Mouse (Mus musculus): ENCODE data around the gene Myod1.

The Myod1 gene

DNA sequence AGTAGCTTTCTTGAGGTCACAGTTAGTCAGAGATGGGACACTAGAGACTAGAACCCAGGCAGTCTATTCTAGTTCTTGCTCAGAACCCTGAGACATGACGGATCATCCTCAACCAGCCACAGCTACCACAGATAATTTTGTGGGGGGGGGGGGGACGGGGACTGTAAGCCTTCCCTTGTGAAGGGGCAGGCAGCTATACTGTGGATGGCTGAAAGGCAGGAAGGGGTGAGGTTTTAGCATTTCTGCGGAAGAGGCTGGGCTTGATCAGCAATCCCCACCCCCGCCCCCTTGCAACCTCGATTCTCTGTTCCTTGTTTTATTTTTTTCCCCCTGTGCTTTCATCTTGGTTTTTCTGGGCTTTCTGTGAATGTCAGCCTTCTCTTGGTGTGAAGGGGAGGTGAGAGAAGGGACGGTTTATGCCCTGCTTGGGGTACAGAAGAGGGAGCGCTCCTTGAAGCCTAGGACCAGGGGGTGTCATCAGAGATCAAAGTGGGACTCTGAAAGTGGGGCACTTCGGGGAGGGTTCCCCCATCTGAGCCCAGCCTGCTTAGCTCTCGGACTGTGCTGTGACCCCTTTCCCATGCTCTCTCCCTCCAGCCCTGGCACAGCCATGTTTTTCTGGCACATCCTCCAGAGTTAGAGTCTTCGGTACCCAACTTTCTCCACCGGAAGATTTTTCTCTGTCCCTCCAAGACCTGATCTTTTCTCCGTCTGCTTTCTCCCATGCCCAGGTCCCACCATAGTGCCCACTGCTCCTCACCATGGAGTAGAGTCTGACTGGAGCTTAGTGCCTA, 17.6 kb downstream of the Myod1 start:
- no peak for DNase-seq

DNA sequence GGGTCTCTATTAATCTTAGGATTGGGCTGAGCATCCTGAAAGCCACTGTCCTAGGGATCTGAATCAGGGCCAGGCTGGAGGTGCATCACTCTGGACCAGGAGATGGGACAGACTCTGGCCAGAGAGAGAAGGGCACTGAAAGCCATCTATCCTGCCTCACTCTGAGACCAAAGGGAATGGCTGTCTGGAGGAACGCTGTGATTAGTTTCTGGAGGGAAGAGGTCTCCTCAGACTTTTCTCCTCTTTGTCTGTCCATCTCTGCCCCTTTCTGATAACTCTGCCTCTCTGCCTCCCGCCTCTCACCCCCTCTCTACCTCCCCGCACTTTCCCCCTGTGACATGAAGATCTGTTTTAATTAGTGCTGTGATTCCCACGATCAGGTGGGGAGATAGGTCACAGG, 18.7 kb downstream of the Myod1 start:
- no peak for DNase-seq

DNA sequence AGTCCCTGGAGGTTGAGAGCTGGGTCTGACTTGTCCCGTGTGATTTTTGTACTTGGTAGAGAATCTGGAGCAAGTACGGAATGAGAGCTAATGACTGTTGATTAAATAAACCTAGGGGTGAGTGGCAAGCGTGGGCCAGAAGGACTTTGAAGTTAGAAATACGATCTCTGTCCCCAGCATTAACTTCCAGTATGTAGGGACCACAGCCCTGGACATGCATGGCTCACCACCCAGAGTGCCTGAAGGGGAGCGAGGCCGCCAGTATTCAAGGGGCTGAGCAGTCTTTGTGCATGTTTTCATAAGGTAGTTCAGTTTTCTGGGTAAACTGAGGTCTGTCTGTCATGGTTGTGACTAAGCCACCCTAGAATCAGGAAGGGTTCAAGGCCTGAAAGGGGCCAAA, 19.3 kb downstream of the Myod1 start:
- DNase-seq, result no peak

DNA sequence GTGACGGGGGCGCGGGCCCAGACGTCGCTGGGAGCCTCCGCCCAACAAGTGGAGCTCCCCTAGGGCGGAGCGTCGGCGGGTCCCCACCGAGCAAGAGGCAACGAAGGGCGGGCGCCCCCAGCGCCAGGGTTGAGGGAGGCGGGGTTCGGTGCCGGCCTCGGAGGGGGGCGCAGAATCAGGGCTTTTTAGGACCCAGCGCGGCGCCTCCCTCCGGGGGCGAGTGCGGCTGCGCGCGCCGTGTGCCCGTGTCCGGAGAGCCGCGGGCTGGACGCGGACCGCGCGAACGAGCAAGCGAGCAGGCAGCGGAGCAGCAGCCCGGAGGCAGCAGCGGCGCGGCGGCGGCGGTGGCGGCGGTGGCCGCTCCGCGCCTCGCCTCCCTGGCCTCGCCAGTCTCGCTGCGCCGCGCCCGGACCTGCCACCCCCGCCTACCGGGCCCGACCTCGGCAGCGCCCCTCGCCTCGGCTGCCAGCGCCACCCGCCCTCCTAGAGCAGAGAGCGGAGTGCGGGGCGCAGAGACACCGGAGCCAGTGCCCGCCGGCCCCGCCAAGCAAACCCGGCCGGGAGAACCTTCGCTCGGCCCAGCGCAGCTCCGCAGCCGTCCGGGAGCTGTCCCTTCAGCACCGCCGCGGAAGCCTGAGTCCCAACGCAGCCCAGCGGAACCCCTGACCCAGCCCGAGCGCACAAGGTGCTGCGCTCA, 20.1 kb downstream of the Myod1 start, which contains the start of gene Kcnc1:
Kcnc1 (plus strand) TSS at position 267 of the 697 bp plus-strand sequence.
- peak; percentile 78 for DNase-seq

DNA sequence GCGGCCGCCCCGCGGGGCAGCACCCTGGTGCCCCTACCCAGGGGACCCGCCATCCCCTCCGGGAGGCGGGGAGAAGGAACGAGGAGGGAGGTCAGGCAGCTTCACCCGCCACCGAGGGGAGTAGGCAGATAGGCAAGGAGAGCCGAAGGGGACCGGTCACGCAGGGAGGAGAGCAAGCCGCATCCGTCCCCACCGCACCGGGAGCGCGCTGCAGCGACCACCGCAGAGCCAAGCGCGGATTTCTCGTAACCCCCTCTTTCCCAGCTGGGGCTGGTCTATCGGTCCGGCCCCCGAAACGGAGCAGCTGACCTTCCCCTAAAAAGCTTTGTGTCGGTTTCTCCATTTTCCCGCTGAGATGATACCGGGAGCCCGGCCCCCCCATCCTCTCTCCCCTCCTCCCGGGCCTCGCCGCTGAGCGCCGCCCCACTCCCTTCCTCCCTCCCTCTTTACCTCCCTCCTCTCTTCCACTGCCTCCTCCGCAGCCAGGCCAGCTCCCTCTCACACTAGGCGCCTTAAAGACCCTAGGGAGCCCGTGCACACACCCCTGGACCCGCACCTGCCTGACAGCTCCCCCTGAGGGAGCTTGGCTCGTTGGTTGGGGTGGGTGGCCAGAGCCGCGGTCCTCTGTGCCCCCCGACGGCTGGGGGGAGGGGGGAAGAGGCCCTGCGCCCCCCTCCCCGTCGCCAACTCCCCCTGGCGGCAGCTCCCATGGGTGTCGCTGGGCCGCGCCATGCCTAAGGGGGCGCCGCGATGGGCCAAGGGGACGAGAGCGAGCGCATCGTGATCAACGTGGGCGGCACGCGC, 20.9 kb downstream of the Myod1 start:
- no peak for DNase-seq

DNA sequence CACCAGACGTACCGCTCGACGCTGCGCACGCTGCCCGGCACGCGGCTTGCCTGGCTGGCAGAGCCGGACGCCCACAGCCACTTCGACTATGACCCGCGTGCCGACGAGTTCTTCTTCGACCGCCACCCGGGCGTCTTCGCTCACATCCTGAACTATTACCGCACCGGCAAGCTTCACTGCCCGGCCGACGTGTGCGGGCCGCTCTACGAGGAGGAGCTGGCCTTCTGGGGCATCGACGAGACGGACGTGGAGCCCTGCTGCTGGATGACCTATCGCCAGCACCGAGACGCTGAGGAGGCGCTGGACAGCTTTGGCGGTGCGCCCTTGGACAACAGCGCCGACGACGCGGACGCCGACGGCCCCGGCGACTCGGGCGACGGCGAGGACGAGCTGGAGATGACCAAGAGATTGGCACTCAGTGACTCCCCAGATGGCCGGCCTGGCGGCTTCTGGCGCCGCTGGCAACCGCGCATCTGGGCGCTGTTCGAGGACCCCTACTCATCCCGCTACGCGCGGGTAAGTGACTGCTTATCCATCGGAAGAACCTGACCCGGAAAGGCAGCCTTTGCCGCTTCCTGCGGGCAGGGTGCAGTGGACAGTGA, 21.6 kb downstream of the Myod1 start:
- DNase-seq, result no peak

DNA sequence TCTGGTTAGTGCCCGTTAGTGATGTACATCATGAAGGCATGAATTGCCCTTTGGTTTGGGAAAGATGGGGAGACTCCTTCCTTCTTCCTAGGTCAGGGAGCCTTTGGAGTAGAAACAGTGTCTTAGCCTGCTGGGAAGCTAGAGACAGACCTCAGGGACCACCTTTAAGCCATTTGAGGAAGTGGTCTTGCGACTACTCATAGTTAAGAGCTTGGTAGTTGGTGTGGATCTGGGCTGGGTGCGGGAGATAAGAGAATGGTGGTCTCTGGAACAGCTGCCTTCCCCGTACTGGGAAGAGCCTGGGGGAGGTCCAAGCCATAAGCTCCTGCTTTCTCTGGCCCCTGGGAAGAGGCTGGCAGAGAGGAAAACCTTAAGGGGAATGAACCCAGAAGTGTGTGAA, 22.3 kb downstream of the Myod1 start:
- no peak for DNase-seq

DNA sequence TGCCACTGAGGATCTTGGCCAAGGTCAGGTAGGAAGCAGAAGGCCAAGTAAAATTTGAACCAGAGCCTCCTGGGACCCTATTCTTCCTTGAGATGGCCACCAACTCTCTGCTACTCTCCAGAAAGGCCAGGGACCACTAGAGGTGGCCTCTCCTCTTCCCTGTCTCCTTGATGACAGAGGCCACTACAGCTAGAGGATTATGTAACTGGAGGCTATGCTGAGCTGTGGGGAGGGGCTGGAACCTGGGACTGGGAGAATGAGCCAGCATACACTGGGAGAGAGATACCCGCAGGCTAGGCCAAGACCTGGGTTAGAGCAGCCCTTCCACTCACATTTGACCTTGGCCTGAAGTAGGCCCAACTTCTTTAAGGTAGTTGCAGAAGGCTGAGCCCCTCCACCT, 23.4 kb downstream of the Myod1 start:
- no peak for DNase-seq

DNA sequence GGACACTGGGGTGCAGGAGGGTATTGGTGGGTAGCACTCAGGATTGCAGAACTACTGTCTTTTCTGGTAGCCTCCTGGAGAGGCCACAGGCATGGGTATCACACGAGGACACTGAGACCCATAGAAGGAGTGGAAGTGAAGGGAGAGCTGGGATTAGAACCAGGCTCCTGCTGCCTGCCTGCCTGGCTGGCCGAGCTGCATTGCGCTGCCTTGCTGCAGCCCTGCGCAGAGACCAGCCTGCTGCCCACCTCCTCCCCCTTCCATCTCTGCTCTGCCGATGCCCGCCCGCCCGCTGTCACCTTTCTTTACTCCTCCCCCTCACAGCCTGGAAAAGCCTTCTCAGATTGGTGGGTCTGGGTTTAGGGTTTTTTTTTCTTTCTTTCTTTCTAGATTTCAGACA, 24.1 kb downstream of the Myod1 start:
- no peak for DNase-seq

DNA sequence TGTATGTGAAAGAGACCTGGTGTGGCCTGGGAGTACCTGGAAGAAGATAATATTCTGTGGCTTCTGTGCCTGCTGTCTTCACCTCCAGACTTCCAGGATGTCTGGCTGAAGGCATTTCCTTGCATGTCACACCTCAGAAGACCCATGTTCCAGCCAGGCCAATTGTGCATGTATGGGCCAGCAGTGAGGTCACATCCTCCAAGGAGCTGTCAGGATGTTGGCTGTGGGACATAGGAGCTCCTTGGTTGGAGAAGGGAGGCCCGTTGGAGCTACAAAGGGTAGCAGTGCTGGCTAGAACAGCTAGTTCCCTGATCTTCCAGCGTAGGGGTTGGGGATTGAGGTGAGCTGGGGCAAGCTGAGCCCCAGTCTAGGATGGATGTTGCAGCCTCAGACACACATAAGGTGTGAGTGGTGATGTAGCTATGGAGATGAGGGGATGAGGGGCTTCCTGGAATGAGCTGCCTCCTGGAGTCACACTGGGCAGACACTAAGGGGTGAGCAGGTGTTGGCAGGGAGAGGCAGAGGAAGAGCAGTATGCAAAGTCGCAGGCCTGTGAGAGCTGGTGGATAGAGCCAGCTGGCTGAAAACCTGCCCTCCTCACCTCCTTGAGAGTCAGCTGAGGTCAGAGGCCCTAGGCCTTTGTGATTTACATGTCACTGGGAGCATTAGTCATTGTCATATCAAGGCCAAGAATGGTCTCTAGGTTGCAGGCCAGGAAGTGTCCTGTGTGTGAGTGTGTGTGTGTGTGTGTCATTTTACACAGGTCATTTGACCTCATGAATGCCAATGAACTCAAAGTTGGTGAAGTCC, 25.3 kb downstream of the Myod1 start:
- no peak for DNase-seq

DNA sequence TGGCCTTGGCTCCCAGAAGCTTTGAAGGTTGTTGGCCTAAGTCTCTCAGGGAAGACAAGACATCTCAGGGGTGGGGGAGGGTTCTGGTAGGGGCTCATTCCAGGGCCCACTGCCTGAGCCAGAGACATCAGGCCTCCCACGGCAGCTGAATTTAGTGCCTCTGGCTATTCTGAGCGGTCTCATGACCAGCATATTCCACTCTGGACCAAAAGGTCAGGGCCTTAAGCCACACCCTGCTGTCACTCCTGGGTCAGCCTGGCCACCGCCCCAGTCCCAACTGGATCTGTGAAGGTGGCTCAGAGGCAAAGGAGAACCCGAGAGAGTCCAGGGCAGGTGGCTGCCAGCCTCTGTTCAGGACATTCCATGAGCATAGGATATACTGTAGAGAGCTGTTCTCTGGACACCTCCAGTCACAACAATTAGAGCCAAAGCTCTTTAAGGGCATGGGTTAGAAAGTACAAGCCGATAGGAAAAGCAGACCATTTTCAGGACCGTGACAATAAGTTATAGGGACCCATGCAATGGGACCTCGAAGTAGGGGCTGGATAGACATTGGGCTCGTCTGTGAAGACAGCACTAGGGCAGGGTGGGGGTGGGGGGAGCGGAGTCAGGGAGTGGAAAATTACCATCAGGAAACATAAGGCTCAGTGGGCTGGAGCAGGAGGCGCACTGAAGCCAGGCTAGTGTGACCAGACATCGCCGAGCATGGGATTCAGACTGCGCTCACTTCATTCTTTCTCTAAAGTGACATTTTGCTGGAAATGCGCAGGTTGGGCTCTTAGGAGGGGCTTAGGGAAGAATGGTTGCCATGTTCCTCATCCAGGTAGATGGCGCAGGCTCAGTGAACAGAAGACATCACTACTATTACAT, 27.6 kb downstream of the Myod1 start:
- no peak for DNase-seq

DNA sequence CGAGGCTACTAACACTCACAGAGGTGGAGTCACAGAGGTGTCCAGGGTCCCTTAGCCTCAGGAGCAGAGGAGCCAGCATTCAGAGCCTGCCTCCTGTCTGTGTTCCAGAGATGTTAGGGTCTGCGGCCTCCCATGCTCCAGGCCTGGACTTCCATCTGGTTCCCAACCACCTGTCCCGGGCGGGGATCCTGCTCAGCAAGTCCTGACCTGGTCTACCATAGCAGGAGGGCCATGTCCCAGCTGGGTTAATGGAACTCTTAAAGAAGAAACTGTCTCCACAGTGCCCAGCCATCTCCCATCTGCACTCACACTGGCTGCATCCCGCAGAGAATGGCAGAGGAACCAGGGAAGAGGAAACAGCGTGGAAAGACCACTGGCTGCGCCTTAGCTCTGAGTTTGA, 28.5 kb downstream of the Myod1 start:
- no peak for DNase-seq

DNA sequence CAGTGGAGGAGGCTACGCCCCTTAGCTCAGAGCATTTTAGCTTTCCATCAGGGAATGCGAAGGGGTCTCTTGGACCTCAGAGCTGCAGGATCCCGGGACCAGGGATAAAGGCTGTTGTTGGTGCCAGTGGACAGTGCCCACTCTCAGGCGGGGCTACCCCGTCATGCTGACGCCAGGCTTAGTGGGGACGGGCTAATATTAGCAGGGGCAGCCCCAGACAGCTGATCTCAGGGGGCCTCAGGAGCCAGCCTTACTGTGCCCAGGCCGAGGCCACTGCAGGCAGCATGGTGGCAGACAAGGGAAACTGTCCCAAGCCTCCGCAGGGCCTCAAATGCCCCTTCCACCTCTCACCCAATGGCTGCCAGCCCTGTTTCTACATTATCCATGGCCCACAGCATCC, 32.3 kb downstream of the Myod1 start:
- DNase-seq, result no peak

DNA sequence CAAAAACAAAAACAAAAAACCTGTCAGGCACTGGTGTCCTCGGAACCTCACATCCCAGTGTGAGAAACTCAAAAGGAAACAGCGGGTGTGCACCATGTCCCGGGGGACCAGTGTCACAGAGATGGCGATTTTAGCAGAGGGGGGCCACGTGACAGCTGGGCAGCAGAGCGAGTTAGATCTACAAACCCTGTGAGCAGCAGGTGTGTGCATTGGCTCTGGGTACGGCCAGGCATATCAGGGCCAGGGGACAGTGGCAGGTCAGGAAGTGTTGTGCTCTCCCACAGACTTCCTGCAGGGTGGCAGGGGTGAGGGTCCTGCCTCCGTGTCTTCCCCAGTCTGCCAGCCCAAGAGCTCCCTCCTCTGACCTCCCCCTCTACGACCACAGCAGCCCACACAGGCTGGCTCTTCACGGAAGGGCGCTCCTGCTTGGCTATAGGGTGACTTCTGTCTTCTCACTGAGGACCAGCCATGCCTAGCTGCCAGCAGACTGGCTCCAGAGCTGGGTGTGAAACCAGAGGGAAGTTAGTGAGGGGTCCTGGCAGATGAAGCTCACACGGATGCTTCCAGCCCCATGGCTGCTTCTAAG, 33.0 kb downstream of the Myod1 start:
- DNase-seq, result no peak

DNA sequence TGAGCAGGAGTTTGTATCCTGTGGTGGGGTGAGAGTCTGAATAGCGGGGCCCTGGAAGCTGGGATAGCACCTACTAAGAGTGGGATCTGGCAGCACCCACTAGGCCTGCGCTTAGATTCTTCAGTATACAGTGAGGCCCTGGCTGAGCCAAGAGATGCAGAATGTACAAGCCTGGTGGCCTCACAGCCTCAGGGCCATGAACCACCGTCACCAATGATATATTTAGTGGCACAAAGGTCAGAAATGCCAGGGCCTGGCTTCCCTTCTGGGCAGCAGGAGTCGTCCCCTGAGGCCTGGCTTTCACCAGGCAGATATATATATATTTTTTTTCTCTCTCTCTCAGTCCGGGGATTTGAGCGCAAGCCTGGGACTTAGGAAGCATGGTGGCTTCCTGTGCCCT, 34.5 kb downstream of the Myod1 start:
- DNase-seq, result no peak

DNA sequence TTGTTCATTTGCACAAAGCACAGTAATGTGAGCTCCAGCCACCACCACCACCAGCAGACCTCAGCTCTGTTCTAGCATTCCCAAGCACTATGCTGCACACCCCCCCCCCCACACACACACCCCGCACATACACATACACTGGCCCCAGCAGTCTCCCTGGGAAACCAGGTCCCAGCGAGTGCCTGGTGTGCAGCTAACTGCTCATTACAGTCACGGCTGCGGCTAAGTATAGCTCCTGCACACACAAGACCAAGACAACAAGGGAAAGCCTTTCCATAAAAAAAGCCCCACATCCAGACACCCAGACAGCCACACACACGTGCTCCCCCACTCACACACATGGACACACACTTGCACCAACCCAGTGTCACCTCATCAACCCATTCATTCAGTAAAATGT, 36.5 kb downstream of the Myod1 start:
- no peak for DNase-seq

DNA sequence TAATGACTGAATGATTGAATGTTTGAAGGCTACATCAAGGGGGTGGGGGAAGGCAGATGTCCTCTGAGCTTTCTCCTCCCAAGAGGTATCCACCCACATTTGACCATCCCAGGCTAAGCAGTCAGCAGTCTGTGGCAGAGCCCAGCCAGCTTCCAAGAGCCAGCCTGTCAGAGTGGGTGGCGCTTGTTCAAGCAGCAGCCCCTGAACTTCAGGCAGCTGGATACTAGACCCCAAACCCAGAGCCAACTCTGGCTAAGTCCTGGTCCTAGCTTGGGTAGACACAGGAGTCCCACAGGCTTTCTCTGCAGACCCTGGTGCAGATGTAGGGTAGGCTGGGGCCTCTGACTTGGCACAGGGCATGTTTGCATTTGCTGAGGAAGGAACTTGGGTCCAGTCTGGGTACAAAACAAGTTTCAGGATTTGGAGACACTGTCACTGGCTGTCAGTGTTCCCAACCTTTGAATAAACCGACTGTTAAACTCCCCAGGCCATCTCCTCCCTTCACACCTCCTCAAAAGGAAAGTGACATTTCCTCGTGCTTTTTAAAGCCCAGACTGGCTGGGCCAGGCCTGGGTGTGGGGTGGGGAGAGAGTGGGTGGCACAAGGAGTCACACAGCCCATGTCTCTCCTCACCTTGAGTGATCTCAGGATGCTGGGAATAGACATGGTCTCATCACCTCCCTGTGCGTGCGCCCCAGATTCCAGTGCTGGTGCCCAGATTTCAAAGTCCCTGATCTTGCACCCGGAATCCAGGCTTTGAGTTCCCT, 37.9 kb downstream of the Myod1 start:
- DNase-seq, result no peak

DNA sequence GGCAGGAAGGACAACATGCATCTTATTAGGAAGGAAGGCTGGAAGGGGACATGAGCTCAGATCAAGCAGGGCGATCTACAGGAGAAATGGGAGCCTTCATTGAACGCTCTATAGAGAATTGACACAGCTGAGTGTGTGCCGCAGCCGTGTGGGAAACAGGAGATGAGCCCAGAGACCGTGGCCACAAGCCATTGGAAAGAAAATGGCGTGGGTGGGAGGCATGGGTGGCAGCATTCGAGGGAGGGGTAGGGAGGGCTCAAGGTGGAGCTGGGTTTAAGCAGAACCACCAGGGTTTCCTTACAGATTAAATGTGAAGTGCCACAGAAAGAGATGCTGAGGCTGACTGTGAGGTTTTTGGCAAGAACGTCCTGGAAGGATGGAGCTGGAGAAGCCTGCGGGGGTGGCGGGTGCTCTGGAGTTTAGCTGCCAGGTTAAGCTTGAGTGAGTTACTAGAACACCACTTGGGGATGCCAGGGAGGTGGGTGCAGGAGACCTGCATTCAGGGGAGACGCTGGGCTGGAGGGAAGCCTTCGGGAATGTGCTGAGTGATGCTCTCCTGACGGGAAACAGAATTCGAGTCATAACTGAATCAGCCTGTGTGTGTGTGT, 39.6 kb downstream of the Myod1 start:
- DNase-seq, result no peak

DNA sequence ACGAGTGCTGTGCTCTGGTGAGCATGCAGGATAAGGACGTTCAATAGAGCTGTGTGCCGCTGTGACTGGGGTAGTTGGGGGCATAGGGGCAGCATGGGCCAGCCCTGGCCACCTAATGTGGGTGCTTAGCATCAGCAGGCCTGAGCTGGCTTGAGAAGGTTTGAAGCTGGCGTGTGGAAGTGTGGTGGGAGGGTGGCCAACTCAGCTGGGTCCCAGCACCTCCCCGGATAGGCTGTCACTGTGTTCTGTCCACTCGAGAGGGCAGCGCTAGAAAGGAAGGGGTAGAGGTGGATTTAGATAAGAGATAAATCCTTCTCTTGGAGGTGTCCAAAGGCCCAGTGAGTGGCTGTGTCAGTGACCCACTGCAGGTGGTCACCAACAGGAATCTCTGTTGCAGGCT, 41.2 kb downstream of the Myod1 start:
- no peak for DNase-seq

DNA sequence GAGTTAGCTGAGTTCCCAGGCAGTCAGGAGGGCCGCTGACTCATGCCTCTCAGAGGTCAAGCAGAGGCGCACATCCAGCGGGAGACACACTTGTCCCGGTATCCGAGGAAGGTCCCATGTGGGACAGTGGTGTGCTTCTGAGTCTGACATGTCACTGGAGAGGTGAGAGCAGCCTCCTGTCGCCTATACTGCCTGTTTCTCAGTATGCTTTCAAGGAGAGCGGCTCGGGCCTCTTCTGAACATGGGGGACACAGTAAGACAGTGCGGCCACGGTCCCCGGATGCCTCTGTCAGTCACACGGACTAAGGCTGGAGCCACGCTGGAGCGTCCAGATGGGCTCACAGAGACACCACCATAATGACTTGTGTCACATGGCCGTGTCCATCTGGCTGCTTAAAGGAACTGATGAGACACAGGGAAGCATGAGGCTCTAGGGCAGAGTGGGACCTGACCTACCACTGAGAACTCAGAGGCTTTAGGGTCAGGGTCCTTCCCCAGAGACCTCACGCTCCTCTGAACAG, 41.9 kb downstream of the Myod1 start:
- no peak for DNase-seq

All from kidney, adult 18-20 months (tissue).